Mouse (Mus musculus) lung, postnatal 14 days (tissue): ENCODE results near the gene Maea.
"Not testable (repeated sequence)": the region's sequence is repeated elsewhere in the genome, so short reads cannot be mapped to it uniquely, and the experiment has no call there.

Experiments used
- DNase-seq: peaks from one replicate; pipeline ENCODE4 v3.0.0; 2021

The Maea gene

DNA sequence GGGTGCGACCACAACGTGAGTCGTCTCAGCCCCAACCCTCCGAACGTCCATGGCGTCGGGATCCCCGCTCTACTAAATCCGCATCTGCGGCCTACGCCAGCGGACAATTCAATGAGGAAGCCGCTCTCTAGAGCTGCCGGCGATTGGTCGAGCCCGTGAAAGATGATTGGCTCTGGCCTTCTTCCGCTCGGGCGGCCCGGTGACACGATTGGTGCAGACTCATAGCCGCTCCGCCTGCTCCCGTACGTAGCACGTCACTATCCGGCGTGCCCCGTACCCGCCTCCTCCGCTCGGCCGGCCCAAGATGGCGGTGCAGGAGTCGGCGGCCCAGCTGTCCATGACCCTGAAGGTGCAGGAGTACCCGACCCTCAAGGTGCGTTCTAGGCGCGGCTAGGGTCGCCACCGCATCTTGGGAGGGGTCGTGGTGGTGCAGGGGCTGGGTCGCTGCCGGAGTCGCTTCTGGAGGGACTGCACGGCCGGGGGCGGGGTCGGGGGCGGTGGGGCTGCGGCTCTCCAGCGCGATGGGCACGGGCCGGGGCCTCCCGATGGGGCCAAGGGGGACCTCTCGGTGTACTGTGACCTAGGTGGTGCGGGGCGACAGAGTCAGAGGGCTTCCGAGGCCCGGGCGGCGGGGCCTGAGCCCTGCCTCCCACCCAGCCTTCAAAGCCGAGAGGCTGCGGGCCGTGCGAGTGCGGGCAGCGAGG, at the start of gene Maea:
TSS of gene Maea (plus strand) at position 237 of the 704 bp plus-strand sequence.
- peak; percentile 95 for DNase-seq

DNA sequence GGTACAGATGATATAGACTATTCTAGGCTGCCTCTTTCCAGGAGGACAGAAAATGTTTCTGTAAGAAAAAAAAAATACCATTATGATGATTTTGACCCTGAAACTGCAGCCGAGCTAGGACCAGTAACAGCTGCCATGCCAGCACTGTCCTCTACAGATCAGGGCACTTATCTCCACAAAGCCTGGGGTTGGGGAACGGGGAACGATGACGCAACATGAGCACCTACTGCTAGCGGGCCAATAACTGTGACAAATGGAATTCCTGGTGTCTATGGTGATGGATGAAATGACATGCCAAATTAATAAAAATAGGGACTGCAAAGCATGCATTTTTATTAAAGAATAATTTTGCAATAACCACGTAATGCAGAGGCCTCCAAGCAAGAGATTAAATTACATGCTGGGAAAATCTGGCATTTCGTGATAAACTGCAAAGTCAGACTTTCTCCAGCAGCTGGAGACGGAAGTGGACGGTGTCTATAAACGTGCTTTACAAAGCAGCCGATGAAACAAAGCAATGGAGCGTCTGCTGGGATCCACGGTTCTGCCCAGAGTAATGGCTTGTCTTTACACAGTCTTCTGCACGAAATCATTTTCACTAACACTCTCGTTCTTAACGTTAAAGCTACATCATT, 41.4 kb upstream of the Maea start:
- no peak for DNase-seq

DNA sequence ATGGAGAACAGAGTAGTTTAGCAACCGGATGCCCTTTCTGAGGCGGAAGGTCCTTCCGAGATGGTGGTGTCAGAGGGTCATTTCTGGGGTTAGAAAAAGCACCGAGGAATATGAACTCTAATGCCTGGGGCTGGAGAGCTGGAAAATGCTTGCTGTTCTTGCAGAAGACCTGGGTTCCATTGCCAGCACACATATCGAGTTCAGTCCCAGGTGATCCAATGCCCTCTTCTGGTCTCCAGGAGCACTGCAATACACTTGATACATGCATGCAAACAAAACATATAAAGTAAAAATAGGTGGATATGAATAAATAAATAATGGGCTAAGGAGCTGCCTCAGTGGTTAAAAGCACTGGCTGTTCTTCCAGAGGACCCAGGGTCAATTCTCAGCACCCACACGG, 38.1 kb upstream of the Maea start:
- peak; percentile 21 for DNase-seq

DNA sequence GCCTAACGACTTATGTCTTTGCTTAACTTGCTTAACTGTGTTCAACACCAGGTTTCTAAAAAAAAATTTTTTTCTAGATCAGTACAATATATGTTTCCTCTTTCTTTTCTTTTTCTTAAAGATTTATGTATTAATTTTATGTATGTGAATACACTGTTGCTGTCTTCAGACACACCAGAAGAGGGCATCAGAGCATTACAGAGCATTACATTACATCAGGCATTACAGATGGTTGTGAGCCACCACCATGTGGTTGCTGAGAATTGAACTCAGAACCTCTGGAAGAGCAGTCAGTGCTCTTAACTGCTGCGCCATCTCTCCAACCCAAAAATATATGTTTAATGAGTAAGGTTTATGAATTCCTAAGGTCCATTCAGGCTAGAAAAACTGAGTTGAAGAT, 33.5 kb upstream of the Maea start:
- no peak for DNase-seq

DNA sequence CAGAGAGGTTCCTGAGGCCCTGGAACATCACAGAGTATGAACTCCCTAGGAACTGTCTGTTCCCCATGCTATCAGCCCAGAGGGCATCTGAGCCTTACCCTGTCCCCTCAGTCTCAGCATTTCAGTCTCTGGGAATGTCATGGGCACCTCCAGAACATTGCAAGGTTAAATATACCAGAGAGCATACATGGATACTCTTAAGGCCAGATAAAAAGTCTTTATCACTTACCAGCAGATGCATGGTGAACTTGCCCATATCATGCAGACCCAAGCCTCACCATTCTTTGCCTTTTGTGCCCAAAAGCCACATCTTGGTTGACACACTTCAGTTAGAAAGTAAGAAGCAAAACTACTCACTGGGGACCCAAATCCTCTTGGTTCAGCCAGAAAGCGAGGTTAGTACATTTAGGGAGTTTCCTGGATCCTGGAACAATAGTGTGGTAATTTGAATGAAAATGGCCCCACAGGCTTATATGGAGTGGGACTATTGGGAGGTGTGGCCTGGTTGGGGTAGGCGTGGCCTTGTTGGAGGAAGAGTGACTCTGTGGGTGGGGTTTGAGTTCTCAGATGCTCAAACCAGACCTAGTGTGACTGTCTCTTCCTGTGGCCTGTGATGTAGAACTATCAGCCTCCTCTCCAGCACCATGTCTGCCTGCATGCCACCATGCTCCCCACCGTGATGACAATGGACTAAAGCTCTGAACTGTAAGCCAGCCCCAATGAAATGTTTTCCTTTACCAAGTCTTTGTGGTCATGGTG, 24.4 kb upstream of the Maea start:
- no peak for DNase-seq

DNA sequence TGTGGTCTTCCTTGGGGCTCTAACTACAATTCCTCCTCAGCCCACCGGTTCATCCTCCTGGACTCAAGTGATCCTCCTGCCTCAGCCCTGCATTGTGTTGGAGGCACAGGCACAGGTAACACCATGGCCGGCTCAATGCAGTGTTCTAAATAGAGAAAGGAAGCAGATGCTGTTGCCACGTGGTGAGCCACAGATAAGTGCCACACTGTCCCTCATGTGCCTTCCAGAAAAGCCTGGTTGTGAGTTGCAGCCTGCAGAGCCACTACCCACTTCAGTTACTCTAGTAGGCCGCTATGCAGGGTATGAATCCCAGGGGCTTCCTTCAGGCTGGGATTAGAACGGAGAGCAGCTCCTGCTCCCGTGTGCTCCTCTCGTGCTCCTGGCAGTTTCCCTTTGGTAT, 23.1 kb upstream of the Maea start:
- DNase-seq: no peak

DNA sequence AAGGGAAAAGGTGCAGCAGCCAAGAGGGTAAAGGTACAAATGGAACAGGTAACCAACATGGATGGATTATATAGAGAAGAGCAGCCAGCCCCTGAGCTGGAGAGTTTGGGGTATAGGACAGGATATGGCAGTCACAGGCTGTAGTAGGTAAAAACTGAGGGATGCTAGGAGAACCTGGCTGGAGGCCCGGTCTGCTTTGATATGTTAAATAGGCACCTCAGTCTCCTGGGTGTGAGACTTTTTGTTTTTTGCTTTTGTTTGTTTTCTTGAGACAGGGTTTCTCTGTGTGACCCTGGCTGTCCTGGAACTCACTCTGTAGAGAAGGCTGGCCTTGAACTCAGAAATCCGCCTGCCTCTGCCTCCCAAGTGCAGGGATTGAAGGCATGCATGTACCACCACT, 10.8 kb upstream of the Maea start:
- no peak for DNase-seq

DNA sequence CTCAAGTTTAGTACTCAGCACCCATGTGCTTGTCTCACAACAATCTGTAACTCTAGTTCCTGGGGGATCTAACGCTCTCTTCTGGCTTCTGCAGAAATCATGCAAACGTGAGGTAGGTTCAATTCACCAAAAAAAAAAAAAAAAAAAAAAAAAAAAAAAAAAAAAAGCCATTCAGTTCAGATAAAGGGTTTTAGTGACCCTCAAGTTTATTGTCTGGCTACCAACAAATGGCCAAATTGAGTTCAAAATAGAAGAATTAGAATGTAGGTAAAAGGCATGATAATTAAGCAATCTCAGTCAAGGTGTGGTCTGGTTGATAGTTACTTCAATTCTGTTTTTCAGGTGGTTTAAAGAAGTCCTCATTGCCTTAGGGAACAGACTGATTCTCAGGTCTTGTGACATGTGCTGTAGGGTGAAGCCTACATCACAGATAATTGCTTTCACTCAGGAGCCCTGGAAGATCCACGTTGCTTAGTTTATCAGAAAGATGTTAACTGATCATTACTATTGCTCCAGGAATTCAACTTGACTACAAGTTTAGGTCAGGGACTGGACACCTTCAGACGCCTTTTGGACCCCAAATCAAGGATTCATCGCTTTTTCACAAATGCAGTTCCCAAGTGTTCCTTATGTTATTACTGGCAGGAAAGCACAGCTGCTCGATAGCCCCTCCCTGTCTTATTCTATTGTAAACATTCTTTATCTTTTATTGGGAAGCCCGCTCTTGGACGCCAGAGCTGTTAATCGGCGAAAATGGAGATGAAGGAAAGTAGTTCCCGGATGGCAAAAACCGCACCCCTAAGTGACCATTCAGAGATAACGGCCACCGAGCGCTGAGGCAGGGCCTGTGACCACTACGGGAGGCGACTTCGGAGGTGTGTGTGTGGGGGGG, 682 bp upstream of the Maea start:
- no peak for DNase-seq

DNA sequence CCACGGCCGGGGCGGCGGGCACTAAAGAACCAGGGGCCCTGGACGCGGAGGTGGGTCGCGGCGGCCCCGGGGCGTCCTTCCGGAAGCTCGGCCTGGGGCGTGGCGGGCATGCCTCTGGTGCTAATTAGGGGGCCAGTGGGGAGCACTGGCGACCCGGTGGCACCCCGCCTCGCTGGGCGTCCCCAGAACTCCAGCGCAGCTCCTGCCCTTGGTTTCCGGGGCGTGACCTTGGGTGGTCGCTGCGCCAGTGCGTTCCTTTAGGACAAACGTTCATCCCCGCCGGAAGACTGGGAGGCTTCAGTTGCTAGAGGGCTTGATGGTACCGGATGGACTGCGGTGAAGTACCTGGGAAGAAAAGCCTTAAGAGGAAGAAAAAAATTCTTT, 660 bp downstream of the Maea start:
- DNase-seq: peak; percentile 57

DNA sequence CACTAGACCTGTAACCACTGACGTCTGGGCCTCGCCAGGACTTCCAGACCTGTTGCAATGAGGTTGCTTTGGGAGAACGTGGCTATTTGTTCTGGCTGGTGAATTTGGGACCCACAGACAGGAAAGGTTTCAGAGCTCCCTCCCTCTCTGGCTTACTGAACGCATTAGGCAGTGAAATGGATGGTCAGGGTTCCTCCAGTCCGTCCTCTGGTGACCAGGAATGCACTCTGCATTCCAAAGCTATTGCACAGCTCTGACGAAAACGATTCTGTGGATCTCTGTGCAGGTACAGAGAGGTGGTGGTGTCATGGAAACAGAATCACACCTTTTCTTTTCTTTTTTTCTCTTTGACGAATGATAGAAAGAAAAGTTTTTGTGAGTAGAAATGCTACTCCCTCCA, 1.9 kb downstream of the Maea start:
- DNase-seq: no peak

DNA sequence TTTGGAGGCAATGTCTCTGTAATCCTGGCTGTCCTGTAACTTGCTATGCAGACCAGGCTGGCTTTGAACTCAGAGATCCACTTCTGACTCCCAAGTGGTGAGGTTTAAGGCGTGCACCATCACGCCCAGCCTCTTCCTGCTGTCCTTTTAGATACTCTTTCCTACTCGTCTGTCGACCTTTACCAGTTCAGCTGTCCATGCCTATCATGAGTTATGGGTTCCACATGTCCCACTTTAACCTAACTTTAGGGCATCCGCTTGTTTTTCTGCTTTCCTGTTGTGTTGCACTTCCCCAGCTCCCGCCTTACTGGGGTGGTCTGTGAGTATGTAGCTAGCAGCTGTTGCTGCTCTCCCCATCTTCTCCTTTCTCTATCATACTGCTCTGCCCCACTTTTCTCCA, 5.9 kb downstream of the Maea start:
- DNase-seq: no peak

DNA sequence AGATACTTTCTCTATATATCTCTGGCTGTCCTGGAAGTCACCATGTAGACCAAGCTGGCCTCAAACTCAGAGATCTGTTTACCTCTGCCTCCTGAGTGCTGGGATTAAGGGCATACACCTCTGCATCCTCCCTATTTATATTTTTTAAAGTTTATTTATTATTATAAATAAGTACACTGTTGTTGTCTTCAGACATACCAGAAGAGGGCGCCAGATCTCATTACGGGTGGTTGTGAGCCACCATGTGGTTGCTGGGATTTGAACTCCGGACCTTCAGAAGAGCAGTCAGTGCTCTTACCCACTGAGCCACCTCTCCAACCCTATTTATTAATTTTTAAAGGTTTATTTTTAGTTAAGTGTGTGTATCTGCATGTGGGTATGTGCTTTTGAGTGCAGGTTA, 6.9 kb downstream of the Maea start:
- DNase-seq: not testable (repeated sequence)

DNA sequence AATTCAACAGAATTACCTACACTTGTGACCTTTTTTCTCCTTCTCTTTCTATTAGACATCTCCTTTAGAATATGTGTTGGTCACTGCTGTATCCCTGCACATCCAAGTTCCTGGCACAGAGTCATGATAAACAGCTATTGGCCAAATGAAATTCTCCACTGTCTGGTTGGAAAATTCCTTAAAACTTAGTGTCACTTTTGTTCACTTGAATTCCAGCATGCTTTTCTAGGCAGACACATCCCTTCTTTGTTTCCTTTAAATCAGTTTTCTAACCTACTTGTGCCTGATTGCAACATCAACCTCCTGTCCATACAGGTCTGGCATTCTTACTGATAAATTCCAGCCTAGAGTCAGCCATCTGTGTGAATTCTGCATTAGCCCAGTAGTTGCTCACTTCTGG, 7.5 kb downstream of the Maea start:
- no peak for DNase-seq

DNA sequence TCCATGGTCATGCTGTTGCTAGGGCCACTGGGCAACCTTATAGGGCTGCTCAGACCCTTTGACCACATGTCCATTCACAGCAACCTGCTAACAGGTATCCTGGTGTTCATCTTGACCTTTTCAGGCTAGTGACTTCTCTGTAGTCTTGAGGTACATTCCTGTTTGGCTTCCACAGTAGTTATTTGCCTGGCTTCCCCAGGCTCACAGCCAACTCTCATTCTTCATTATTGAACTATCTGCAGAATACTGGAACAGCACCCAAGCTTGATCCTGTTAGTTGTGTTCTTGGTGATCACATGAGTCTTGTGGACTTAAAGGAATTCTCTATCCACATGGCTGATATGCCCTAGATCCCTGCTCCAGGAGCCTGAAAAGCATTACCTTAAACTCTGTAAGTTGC, 8.3 kb downstream of the Maea start:
- DNase-seq: no peak

DNA sequence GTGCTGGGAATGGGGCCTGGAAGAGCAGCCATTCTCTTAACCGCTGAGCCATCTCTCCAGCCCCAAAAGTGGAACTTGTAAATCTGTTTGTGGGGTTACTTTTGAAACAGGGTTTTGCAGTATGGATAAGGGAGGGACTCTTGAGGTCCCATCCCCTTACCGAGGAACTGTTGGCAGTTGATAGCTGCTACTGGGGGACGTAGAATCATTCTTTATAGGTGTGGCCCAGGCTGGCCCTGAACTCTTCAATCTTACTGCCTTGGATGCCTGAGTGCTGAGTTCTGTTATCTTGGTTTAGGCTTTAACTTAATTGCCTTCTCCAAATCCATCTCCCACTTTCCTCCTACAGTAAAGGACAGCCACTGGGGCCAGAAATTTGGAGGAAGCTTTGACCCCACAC, 8.8 kb downstream of the Maea start:
- DNase-seq: no peak

DNA sequence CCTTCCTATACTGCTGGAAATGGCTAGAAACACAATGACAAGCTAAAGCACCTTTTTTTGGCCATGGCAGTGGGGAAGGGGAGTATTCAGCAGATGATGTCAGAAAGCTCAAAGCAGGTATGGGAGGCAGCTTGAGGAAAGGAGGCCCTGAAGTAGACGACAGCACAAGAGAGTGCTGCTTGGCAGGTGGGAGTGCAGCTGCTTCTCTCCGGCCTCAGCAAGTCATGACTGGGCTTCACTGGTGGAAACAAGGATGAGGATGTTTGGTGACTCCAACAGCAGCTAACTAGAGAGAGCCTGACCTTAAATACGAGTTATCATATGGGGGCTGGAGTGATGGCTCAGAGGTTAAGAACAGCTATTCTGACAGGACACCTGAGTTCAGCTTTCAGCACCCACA, 12.3 kb downstream of the Maea start:
- no peak for DNase-seq

DNA sequence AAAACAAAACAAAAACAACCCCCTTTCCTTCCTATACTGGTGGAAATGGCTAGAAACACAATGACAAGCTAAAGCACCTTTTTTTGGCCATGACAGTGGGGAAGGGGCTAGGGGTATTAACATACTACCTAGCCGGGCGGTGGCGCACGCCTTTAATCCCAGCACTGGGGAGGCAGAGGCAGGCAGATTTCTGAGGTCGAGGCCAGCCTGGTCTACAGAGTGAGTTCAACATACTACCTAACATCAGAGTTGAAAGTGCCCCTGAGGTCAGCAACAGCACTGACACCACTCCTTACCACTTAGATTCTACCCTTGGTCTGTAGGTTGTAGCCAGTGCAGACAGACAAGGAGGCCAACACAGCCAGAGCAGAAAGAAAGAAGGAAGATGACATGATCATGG, 13.9 kb downstream of the Maea start:
- no peak for DNase-seq

DNA sequence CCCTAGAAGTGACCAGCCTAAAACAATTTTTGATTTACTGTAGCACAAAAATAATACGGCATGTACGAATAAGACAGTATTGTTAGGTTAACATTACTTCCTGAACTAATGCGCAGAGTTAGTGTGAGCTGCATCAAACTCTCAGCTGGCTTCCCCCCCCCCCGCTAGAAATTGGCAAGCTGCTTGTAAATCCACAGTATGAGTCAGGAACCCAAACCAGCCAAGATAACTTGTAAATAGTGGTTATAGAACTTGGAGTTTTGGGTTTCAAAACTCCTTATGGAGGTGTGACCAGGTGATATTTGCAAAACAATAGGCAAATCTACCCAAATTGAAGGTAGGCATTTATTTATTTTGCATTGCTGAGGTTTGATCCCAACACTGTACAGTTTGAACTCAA, 14.4 kb downstream of the Maea start:
- DNase-seq: no peak

DNA sequence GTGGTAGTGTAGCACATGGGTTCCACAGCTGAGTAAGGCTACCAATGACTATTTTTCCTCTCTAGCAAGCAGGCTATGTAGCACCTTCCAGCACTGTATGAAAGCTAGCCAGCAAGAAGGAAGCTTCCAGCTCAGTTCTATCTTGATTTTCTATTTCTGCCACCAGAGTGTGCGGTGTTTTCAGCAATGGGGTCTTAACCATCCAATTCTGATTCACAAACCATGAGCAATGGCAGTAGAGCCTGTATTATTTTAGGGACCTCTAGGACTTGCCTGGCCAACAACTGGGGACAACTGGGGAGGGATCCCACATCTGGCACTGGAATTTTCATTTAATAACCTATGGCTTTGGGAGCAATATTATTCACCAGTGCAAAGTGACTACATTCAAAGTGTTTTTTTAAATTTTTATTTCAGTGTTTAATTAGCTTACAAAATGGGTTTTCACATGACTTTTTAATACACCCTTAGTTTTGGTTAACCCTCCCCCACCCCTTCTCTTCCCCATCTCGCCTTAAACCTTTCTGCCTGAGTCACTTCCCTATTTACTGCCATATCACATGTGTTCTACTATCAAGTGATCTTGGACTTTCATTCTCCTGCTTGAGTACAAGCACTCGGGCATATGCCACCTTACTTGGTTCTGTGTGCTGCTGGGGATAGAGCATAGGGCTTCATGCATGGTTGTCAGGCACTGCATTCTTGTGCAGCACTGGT, 16.4 kb downstream of the Maea start:
- no peak for DNase-seq

DNA sequence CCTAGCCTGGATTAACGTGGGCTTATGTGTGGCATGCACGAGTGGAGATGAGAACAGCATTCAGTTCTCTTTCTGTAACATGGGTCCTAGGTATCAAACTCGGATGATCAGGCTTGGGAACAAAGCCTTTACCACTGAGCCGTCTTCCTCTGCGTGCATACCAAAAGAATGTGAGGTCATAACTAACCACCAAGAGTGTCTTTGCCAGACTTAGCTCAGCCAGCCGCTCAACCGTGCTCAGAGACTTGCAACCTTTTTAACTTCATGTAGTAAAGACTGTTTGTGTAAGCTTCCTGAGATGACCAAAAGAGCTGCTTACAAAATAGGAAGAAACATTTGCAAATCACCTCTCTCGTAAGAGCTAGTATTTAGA, 16.9 kb downstream of the Maea start:
- no peak for DNase-seq

DNA sequence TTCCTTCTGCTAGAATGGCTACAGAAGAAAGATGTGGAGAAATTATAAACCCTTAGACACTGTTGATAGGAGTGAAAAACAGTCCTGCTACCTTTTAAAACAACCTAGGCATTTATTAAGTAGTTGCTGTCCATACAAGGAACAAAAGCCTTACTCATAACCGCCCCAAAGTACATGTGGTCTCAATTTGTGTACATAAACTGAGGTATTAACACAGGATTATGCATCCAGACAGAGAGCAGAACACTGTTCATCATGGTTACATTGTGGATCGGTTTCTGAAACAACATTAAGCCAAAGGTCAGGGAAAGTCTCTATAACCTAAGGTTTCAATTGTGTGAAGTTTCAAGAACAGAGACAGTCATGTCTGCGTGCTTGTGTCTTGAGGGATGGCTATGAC, 17.7 kb downstream of the Maea start:
- no peak for DNase-seq

DNA sequence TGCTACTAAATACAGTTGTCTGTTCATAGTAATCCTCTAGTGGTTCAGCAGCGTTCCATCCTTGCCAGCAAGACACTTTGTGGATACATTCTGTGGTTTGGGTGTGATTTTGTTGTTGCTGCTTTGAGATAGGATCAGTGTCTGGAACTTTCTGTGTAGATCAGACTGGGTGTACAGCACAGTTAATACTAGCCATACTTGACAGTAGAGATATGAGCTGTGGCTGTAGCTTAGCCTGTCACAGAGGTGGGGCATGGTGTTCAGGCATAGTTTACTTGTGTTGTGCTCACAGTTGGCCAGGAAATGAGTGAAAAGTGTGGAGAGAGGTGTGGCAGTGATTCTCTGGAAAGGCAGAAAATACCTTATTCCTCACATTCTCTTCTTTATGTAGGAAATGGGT, 22.2 kb downstream of the Maea start:
- no peak for DNase-seq

DNA sequence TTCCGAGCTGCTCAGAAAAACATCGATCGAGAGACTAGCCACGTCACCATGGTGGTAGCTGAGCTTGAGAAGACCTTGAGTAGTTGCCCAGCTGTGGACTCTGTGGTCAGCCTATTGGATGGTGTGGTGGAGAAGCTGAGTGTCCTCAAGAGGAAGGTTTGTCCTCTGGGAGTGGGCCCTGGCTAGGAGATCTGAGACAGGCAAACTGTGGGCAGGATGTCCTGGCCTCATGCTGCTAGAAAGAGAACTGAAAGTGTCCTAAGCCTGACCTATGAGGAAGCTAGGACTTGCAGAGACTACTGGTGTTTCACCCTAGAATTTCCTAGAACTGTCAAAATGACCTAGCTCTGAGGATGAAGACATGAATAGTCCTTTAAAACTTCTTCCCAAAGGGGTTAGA, 23.2 kb downstream of the Maea start:
- peak; percentile 11 for DNase-seq
